Mouse (Mus musculus) heart, embryonic 11.5 days (tissue): ENCODE measurements around the gene Sarnp. TPM values are rescaled to one million over a fixed set of nuclear protein-coding genes. Genes with fewer than 3 reads are reported as not detected.

Experiments used
- ATAC-seq: fragments of 200-750 bp; cut with Nextera tagmentation; replicated peaks from 2 replicates; pipeline ENCODE4 v1.8.0; 2017; ENCODE audit warnings: moderate library complexity; ENCODE audit not compliant: insufficient number of reproducible peaks, low FRiP score, low TSS enrichment
- H3K27ac ChIP-seq: fragments of 300-500 bp; sonication (generic); 2 replicates; pipeline ENCODE4 v1.5.1; 2014; ENCODE audit warnings: mild to moderate bottlenecking, low read depth, low read length
- H3K27me3 ChIP-seq: fragments of 300-500 bp; sonication (generic); 2 replicates; pipeline ENCODE4 v1.6.1; 2014; ENCODE audit warnings: mild to moderate bottlenecking, low read length, mixed read lengths; ENCODE audit not compliant: control insufficient read depth, insufficient read depth
- H3K36me3 ChIP-seq: fragments of 300-500 bp; sonication (generic); 2 replicates; pipeline ENCODE4 v1.6.1; 2014; ENCODE audit warnings: mild to moderate bottlenecking, low read length, moderate library complexity, mixed read lengths; ENCODE audit not compliant: control insufficient read depth, insufficient read depth
- H3K4me1 ChIP-seq: fragments of 300-500 bp; sonication (generic); 2 replicates; pipeline ENCODE4 v1.6.1; 2014; ENCODE audit warnings: low read length; ENCODE audit not compliant: control insufficient read depth, insufficient read depth
- H3K4me2 ChIP-seq: fragments of 300-500 bp; sonication (generic); 2 replicates; pipeline ENCODE4 v1.6.1; 2014; ENCODE audit warnings: mild to moderate bottlenecking, moderate library complexity
- H3K4me3 ChIP-seq: fragments of 300-500 bp; sonication (generic); 2 replicates; pipeline ENCODE4 v1.5.1; 2014; ENCODE audit warnings: low read depth, low read length
- H3K9ac ChIP-seq: fragments of 300-500 bp; sonication (generic); 2 replicates; pipeline ENCODE4 v1.6.1; 2014; ENCODE audit warnings: mild to moderate bottlenecking, low read depth, low read length, moderate library complexity
- H3K9me3 ChIP-seq: fragments of 300-500 bp; sonication (generic); replicated peaks from 2 replicates; pipeline ENCODE4 v1.6.1; 2016; ENCODE audit warnings: low read length; ENCODE audit not compliant: control insufficient read depth
- WGBS: fragments of 180-500 bp; shearing (Covaris S2); extraction: QIAGEN DNeasy Blood & Tissue Kit; methylation state at CpG from one replicate; pipeline ENCODE4 v1.1.7; 2014; ENCODE audit not compliant: insufficient replicate concordance; 5-methylcytosine and 5-hydroxymethylcytosine counted together
- polyA plus RNA-seq: library from polyadenylated mRNA; unstranded; fragments of >200 nt; fragmentation: Nextera tagmentation; extraction: Ambion mirVana; gene quantifications from 2 replicates; pipeline ENCODE4 v1.2.1, GENCODE M21; 2014

Sarnp gene
- polyA plus RNA-seq, 1 experiment from 2014 or later, result 210 TPM

- Histone ChIP-seq H3K4me2 (peak overlapping the region; percentile 93), H3K9me3 (no peaks in the 10 kb centered on the region), H3K4me3 (peak overlapping the region; percentile 78), H3K27ac (peak overlapping the region; percentile 82), H3K36me3 (0 out of 2 replicates have a peak, but pooled peaks cover 2% of the 10 kb centered on the region), H3K9ac (peak overlapping the region; percentile 82), H3K4me1 (peaks cover 22% of the 10 kb centered on the region), H3K27me3 (peaks cover 10% of the 10 kb centered on the region; the same call in 1 of the 2 replicates)
- WGBS, result under 1% methylated on average over 40 of the region's 40 CpGs
- peak; percentile 12; the same call in 1 of the 2 replicates for ATAC-seq
Measured at GRCm38 (mm10) chr10:128890383-128891295, 73.5 kb downstream of the Sarnp start.

- ATAC-seq, result peak; percentile 60
- under 1% methylated on average over 68 of the region's 89 CpGs for WGBS
- H3K4me3 ChIP-seq, result peak within 1 kb of the TSS; percentile 78
- peak within 1 kb of the TSS; percentile 93 for H3K4me2 ChIP-seq
- peaks cover 22% of the 10 kb centered on the region for H3K4me1 ChIP-seq
- H3K36me3 ChIP-seq, result 0 out of 2 replicates have a peak, but pooled peaks cover 2% of the 10 kb centered on the region
- H3K27me3 ChIP-seq, result peaks cover 16% of the 10 kb centered on the region; the same call in 1 of the 2 replicates
- H3K9ac ChIP-seq, result peak within 1 kb of the TSS; percentile 82
- H3K9me3 ChIP-seq, result no peaks in the 10 kb centered on the region
- H3K27ac ChIP-seq, result peak within 1 kb of the TSS; percentile 82
Measured at GRCm38 (mm10) chr10:128891296-128892094, 74.4 kb downstream of the Sarnp start, which contains the start of gene Gdf11. Gdf11 (minus strand) TSS chr10:128891718.

GRCm38 (mm10) chr10:128892246-128892645, 75.1 kb downstream of the Sarnp start:
- H3K9me3 ChIP-seq, result no peaks in the 10 kb centered on the region
- H3K27me3 ChIP-seq, result peaks cover 21% of the 10 kb centered on the region
- peak overlapping the region; percentile 82 for H3K9ac ChIP-seq
- peak overlapping the region; percentile 93 for H3K4me2 ChIP-seq
- WGBS, result 1% methylated on average over 9 of the region's 9 CpGs
- H3K4me3 ChIP-seq, result peak overlapping the region; percentile 78
- peaks cover 19% of the 10 kb centered on the region for H3K4me1 ChIP-seq
- ATAC-seq, result no peak
- H3K36me3 ChIP-seq, result 0 out of 2 replicates have a peak, but pooled peaks cover 2% of the 10 kb centered on the region
- H3K27ac ChIP-seq, result no peak overlapping the region

- H3K27me3 ChIP-seq, result peaks cover 24% of the 10 kb centered on the region
- H3K4me1 ChIP-seq, result peaks cover 5% of the 10 kb centered on the region
- H3K9me3 ChIP-seq, result no peaks in the 10 kb centered on the region
- H3K4me2 ChIP-seq, result peak overlapping the region; percentile 48
- WGBS, result under 1% methylated on average over 9 of the region's 9 CpGs
- ATAC-seq, result no peak
- H3K9ac ChIP-seq, result no peak overlapping the region
- H3K27ac ChIP-seq, result no peak overlapping the region
- H3K36me3 ChIP-seq, result no peaks in the 10 kb centered on the region
- peak overlapping the region; percentile 18 for H3K4me3 ChIP-seq
Measured at GRCm38 (mm10) chr10:128895437-128895836, 78.3 kb downstream of the Sarnp start.

GRCm38 (mm10) chr10:128895952-128896693, 79.0 kb downstream of the Sarnp start:
- 2% methylated on average over 17 of the region's 17 CpGs for WGBS
- no peak overlapping the region for H3K27ac ChIP-seq
- ATAC-seq, result no peak

GRCm38 (mm10) chr10:128896807-128897206, 79.7 kb downstream of the Sarnp start:
- Histone ChIP-seq H3K27ac (no peak overlapping the region), H3K27me3 (peaks cover 24% of the 10 kb centered on the region), H3K9ac (no peak overlapping the region), H3K9me3 (no peaks in the 10 kb centered on the region), H3K4me2 (no peak overlapping the region), H3K36me3 (no peaks in the 10 kb centered on the region), H3K4me3 (no peak overlapping the region), H3K4me1 (0 out of 2 replicates have a peak, but pooled peaks cover 2% of the 10 kb centered on the region)
- 33% methylated on average over 1 of the region's 1 CpGs for WGBS
- no peak for ATAC-seq

More at GRCm38 (mm10) chr10:128895952-128896693, 79.0 kb downstream of the Sarnp start:
- no peaks in the 10 kb centered on the region for H3K36me3 ChIP-seq
- peak overlapping the region; percentile 18 for H3K4me3 ChIP-seq
- peak overlapping the region; percentile 48 for H3K4me2 ChIP-seq
- no peak overlapping the region for H3K9ac ChIP-seq
- H3K27me3 ChIP-seq, result peaks cover 24% of the 10 kb centered on the region
- 0 out of 2 replicates have a peak, but pooled peaks cover 2% of the 10 kb centered on the region for H3K4me1 ChIP-seq
- no peaks in the 10 kb centered on the region for H3K9me3 ChIP-seq

- peaks cover 24% of the 10 kb centered on the region for H3K27me3 ChIP-seq
- WGBS, result 12% methylated on average over 1 of the region's 1 CpGs
- no peak for ATAC-seq
- no peaks in the 10 kb centered on the region for H3K4me1 ChIP-seq
- no peak overlapping the region for H3K4me2 ChIP-seq
- no peak overlapping the region for H3K9ac ChIP-seq
- no peak overlapping the region for H3K4me3 ChIP-seq
- H3K27ac ChIP-seq, result no peak overlapping the region
- H3K9me3 ChIP-seq, result no peaks in the 10 kb centered on the region
- H3K36me3 ChIP-seq, result no peaks in the 10 kb centered on the region
Measured at GRCm38 (mm10) chr10:128897501-128897900, 80.4 kb downstream of the Sarnp start.
